Mouse (Mus musculus): ENCODE data around the gene Gpat3. TPM values are rescaled to one million over a fixed set of nuclear protein-coding genes. Genes with fewer than 3 reads are reported as not detected.

Gpat3 gene
- total RNA-seq (2021): 1 to 10 TPM in 1 of 2 experiments, under 1 TPM in 1; 0.99 to 1.8 TPM

GRCm38 (mm10) chr5:100845485-100845847, at the start of gene Gpat3:
Gene Gpat3 (plus strand): TSS chr5:100845713.
- intact Hi-C loops (cut with DNase I): no loop called here
- DNase-seq: no peak

DNA sequence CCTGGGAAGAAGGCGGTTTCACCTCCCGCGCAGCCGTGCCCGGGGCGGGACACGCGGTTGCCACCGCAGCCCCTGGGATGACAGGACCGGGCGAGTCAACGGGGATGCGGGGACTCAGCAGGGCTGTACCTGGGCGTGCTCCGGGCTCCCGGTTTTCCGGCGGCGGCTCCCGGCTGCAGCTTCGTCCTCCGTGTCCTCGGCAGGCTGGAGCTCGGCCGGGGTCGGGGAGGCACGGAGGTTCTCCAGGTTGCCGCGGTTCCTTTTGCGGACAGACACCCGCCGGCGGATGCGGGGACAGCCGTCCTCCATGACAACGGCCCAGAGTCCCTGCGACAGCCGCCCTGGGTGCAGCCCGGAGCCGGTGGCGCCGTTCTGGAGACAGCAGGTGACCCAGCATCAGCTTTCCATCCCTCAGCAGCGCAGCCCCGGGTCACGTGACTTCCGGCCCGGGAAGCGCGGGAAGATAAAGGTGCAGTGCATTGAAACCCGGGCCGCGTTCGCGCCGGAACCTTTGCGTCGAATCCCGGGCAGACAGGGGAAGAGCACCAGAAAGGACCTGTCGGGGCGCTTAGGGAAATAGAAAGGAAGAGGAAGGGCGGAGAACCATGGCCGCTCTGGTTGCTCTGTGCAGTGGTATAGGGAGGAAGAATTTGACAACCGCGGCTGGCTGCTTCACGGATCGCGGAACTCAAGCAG, 47.2 kb upstream of the Gpat3 start, which contains the start of the genes Helq and Mrps18c:
Helq (minus strand) TSS at position 434 of the 696 bp plus-strand sequence.
Mrps18c (plus strand) TSS at position 463 of the 696 bp plus-strand sequence.
- intact Hi-C loops (cut with DNase I): no loop called here
- DNase-seq: peak; percentile 94

GRCm38 (mm10) chr5:100818341-100818740, 27.2 kb upstream of the Gpat3 start:
- no peak for DNase-seq
- intact Hi-C loops (cut with DNase I): no loop called here

GRCm38 (mm10) chr5:100819568-100820480, 25.7 kb upstream of the Gpat3 start:
- intact Hi-C loops (cut with DNase I): no loop called here
- DNase-seq: no peak

DNA sequence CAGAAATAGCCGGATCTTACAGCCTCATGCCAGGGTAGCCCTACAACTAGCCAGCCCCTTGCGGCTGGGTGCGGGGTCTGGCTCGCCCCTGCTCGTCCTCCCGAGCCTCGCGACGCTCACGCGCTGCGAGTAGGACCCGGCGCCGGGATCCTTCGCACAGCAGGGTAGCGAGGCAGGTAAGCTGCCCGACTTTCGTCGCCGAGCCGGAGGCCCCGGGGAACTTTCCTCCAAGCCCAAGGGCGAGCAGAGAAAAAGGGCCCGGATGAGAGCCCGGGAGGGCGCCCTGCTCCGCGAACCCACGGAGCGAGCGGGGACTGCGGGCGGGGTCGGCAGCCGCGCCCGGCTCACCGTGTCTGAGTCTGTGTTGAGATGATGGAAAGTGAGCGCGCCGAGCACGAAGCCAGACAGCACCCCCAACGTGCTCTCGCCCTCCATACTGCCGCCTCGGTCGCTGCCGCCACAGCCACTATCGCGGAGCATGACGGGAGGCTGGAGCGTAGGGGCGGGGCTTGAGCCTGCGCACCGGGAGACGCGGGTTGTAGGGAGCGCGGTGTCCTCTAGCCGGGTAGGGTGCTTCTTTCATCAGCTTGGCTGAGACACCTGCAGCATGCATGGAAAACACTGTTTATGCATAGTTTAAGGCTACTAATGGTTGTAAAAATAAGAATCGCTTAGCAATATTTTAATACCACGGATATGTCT, 24.9 kb upstream of the Gpat3 start, which contains the start of gene Abraxas1:
Abraxas1 (minus strand) TSS at position 483 of the 702 bp plus-strand sequence.
- intact Hi-C loops (cut with DNase I): no loop called here
- DNase-seq: peak; percentile 84

DNA sequence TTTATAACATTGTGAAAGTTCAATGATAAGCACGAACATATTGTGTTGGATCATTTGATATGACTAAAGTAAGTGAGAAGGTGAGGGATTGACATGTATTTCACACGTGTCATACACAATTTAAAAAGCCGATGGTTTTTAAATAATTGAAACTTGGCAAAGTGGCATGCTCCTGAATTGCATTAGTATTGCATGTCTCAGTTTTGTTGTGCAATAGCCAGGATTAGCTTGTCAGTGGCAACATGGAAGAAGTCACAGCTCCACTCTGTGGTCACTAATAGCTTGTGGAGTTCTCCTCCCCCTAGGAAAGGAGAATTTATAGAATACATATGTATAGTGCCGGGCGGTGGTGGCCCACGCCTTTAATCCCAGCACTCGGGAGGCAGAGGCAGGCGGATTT, 24.1 kb upstream of the Gpat3 start:
- DNase-seq: no peak
- intact Hi-C loops (cut with DNase I): no loop called here

GRCm38 (mm10) chr5:100822826-100823225, 22.7 kb upstream of the Gpat3 start:
- no peak for DNase-seq
- intact Hi-C loops (cut with DNase I): no loop called here

DNA sequence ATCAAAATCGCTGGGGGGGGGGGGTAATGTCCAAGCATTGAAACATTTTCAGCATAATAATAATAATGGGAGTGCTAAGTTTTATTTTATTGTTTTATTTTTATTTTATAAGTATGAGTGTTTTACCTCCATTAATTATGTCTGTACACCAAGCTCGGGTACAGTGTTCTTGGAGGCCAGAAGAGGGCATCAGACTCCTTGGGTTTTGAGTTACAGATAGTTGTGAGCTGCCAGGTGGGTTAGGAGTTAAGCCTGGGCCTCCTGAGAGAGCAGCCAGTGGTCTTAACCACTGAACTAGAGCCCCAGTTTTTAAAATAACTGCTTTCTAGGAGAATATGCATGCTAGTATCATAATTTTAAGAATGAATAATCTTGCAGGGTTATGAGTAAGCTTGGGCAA, 19.5 kb upstream of the Gpat3 start:
- no peak for DNase-seq
- intact Hi-C loops (cut with DNase I): loop anchor here (5.0 kb wide), 1 partner anchor 91 kb away; no protein-coding TSS in a partner anchor

DNA sequence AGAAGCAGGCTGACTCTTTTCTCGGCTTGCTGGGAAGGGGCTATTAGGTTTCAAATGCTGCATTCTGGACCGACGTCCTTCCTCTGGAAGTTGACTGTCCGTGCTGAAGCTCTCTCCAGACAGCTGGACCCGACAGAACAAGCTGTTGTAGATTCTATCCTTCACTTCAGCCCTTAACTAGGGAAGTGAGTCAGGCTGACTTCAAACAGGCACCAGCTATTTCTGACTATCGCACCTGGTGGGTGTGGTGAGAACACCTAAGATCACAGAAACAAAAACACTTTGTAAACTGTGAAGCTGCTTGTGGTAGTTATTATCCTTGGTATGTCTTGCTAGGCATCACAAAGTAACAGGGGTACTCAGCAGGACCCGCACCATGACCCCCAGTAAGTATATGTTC, 19.0 kb upstream of the Gpat3 start:
- intact Hi-C loops (cut with DNase I): loop anchor here (5.0 kb wide), 1 partner anchor 91 kb away; no protein-coding TSS in a partner anchor
- no peak for DNase-seq

- intact Hi-C loops (cut with DNase I): loop anchor here (5.0 kb wide), 1 partner anchor 89 kb away; no protein-coding TSS in a partner anchor
- DNase-seq: no peak
These were observed 16.8 kb upstream of the Gpat3 start for GRCm38 (mm10) chr5:100828701-100829100.

DNA sequence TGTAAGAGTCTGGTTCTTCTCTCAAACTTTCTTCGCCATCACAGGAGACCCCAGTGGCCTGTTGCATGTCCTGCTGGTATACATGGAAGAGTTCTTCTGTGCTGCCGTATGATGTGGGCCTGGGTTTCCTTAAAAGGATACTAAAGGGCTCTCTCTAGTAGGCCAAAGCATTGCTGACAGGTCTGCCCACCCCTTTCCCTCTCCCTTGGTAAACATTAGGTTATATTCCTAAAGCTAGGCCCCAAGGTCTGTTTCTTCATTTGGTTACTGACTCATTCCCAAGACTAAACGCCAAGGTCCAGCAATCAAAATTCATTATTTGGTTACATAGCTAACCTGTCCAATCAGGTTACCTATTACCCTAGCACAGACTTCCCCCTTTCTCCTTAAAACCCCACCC, 12.8 kb upstream of the Gpat3 start:
- intact Hi-C loops (cut with DNase I): no loop called here
- no peak for DNase-seq

- DNase-seq: no peak
- intact Hi-C loops (cut with DNase I): no loop called here
These were observed 11.7 kb upstream of the Gpat3 start for GRCm38 (mm10) chr5:100833841-100834240.

GRCm38 (mm10) chr5:100835862-100836538, 9.5 kb upstream of the Gpat3 start:
- intact Hi-C loops (cut with DNase I): no loop called here
- DNase-seq: no peak

GRCm38 (mm10) chr5:100837907-100838306, 7.6 kb upstream of the Gpat3 start:
- intact Hi-C loops (cut with DNase I): no loop called here
- DNase-seq: no peak

- DNase-seq: no peak
- intact Hi-C loops (cut with DNase I): no loop called here
These were observed 1.0 kb upstream of the Gpat3 start for GRCm38 (mm10) chr5:100844485-100844884.

GRCm38 (mm10) chr5:100845848-100846598, 510 bp downstream of the Gpat3 start:
- intact Hi-C loops (cut with DNase I): no loop called here
- DNase-seq: peak; percentile 11

DNA sequence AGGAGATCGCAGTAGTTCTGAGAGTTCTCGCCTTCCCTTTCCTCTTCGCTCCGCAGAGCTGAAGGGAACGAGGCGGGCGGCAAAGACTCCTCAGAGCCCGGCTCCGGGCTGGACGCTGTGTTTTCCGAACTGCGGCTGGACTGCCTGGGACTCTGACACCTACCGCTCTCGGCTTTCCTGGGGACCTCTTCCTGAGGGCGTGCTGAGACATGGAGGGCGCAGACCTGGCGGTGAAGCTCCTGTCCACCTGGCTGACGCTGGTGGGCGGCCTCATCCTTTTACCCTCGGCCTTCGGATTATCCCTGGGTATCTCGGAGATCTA, 1.0 kb downstream of the Gpat3 start:
- DNase-seq: no peak
- intact Hi-C loops (cut with DNase I): no loop called here

GRCm38 (mm10) chr5:100847143-100847542, 1.6 kb downstream of the Gpat3 start:
- no peak for DNase-seq
- intact Hi-C loops (cut with DNase I): no loop called here

DNA sequence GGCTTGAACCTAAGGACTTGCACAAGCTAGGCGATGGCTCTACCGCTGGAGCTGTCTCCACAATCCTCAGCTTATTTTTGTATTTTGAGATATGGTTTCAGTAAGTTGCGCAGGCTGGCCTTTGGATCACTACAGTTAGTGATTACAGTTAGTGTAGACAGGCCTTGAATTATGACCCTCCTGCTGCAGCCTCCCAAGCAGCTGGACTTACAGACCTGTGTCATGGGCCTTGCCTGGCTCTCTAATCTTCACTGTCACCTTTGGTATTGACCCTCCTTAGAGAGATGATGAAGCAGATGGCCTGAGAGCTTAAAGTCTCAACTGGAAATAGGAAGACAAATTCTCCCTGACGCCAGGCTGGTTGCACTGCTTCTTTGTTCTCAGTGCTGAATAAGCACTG, 8.4 kb downstream of the Gpat3 start:
- no peak for DNase-seq
- intact Hi-C loops (cut with DNase I): no loop called here

DNA sequence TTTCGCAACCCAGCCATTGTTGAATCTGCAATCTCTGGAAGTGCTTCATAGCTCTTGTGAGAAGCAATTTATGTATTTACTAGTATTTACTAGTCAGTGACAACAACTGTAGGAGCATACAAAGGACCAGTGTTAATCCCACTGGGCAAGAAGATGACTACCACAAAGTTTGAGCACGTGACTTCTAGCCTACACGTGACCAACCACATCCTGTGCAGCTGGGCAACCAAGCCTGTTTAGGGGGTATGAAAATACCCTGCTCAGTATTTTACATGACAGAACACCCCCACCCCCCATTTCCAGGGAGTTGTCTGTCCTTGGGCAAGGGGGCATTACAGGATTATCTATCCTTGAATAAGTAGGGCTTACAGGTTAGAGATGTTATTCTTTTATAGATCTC, 11.0 kb downstream of the Gpat3 start:
- intact Hi-C loops (cut with DNase I): no loop called here
- DNase-seq: no peak

All from left cerebral cortex, postnatal 4 days (tissue).